Mouse (Mus musculus): ENCODE results near the gene Kcnb1. TPM values are rescaled to one million over a fixed set of nuclear protein-coding genes. Genes with fewer than 3 reads are reported as not detected.

The Kcnb1 gene
- polyA plus RNA-seq, 1 experiment, result 2.5 TPM

DNA sequence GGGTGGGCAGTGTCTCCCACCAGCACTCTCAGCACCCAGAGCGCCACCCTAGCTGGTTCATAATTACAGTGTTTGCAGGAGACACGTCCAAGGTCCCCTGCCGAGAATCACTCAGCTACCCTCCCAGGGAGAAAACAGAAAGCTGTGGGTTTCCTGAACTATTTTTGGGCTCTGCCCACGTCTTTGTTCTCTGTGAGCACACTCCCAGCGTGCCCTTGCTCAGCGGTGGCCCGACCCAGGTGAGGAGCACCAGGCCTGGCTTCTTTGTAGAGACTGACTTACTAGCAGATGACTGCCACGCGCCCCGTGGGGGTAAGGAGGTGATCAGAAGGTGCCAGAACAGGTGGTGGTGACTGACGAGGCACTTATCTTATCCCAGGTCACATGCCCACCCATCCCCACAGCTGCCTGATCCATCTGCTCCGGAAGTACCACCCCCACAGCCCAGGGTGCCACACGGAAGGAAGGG lies 50.1 kb downstream of the Kcnb1 start:
- no peak for DNase-seq (ENCODE audit: low read depth, low spot score)
- WGBS, result 52% methylated on average over 13 of the region's 13 CpGs

DNA sequence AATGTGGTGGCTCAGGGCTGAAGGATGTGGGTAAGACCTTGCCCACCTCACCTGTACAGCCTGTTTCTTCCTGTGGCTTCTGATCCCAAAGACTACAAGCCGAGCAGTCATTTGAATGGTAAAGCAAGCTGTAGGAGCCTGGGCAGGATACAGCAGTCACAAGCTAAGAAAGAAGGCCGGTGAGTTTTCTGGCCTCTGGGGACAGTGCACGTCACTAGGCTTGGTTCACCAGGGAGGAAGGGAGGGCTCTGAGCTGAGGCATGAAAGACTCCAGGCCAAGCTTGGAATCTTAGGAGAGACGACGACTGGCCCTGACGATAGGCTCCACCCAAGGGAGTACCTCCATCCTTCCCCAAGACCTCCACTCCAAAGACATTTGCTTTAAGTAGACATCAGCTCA lies 51.3 kb downstream of the Kcnb1 start:
- 48% methylated on average over 6 of the region's 6 CpGs for WGBS
- no peak for DNase-seq (ENCODE audit: low read depth, low spot score)

DNA sequence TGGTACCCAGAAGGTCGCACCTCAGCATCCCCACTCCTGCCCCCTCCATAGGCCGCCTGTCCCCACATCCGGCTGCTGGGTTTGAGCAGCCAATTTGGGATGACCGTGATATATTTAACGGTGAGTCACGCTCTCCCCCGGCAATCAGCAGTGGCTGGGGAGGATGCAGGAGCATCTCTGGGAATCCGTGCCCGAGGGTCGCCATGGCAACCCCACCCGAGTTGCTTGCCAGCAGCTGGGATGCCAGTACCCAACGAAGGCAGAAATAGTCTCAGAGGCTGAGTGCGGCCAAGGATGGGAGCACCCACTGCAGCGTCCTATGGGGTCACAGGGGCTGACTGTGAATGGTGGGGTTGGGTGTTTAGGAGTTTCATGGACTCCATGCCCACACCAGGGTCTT lies 53.0 kb downstream of the Kcnb1 start:
- DNase-seq (ENCODE audit: low read depth, low spot score), result no peak
- 71% methylated on average over 14 of the region's 14 CpGs for WGBS

DNA sequence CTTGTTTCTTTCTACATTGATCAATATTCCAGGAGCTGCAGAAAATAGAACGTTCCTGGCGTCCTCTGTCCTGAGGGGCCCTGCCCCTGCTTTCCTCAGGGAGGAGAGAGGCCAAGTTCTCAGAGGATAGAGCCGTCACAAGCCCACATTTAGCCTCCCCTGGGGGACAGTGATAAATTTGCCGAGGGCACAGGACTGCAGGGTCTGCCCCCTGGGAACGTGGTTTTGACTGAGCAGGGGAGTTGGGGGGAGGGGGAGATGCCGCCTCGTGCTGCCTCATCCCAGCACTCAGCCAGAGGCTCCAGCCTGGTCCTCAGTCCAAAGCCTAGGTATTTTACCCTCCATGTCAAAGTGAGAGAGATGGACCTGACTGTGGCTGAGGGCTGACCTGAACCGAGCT lies 57.9 kb downstream of the Kcnb1 start:
- DNase-seq (ENCODE audit: low read depth, low spot score), result no peak
- 51% methylated on average over 8 of the region's 8 CpGs for WGBS

DNA sequence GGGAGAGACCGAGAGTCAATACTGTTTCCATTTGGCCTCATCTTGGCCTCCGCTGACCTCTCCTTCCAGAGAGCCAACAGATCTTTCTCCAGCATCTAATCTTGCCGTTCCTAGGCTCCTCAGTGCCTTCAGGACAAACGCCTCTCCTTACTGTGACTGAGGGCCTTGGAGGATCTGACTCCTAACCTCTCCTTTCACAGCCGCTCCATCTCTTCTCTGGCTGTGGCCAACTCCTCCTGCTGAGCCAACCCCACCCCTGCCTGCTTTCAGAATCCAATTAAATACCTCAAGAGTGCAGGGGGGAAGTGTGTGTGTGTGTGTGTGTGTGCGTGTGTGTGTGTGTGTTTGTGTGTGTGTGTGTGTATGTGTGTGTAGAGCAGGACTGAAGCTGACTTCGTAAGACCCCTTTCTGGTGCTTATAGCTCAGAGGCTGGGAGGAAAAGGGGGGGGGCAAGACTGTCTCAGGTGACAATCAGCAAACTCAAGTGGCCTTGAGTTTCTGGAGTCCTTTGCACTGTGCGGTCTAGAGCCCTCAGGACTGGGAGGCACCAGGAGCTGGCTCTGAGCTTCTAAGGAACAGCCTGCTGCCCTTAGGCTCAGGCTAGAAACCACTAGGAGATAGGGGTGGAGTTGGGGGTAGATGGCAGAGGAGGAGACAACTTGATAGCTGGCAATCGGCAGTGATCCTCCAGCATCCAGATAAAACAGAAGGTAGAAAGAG lies 59.7 kb downstream of the Kcnb1 start:
- WGBS, result 34% methylated on average over 9 of the region's 9 CpGs
- no peak for DNase-seq (ENCODE audit: low read depth, low spot score)

DNA sequence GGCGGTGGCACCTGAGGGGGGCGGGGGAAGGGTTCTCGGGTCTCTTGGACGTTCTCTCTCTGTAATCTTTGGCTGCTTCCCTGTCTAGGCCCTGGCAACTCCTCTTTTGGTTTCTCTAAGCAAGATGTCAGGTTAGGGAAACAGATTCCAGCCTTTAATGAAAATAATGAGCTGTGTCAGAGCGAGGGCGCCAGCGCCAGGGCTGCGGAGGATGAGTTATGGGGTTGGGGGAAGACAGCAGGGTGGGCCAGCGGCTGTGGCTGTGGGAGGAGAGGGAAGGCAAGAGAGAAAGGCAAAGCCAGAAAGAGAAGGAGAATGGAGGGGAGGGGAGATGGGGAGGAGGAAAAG lies 60.4 kb downstream of the Kcnb1 start:
- no peak for DNase-seq (ENCODE audit: low read depth, low spot score)
- 22% methylated on average over 9 of the region's 9 CpGs for WGBS

DNA sequence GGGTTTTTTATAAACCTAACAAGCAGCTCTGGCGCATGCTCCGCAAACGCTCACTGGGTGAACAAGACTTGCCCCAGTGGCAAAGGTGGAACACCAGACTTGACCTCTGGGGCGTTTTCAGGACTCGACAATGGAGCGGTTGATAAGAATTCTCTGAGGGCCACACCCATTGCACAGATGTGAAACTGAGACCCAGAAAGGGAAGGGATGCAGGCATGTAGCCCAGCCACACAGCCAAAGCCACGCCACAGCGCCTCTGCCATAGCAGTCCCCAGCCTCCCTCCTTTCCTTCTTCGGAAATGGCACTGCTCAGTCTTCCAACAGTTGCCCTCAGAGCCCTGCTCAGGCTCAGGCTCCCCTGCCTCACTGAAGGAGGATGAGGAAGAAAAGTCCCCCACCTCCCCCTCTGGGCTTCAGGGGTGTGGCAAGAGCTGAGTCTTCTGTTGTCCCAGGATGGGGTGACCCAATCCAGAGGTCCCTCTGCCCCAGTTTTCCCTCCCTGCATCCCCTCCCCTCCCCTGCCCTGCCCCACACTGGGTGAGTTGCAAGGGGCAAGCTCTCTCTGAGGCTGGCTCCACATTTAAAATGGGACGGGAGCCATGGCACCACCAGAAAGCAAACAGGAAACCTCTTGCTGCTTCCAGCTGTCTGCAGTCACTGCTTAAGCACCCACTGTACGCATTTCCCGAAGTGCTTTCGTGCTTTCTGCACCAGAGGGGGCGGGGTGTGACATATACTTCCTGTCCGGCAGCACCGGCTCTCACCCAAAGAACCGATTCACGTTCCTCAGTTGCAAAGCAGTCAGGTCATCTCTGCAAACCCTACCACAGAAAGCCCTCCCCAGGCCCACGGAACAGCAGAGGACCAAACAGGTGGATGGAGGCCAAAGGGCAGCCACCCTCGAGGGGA lies 61.0 kb downstream of the Kcnb1 start:
- DNase-seq (ENCODE audit: low read depth, low spot score), result no peak
- WGBS, result 17% methylated on average over 20 of the region's 20 CpGs

DNA sequence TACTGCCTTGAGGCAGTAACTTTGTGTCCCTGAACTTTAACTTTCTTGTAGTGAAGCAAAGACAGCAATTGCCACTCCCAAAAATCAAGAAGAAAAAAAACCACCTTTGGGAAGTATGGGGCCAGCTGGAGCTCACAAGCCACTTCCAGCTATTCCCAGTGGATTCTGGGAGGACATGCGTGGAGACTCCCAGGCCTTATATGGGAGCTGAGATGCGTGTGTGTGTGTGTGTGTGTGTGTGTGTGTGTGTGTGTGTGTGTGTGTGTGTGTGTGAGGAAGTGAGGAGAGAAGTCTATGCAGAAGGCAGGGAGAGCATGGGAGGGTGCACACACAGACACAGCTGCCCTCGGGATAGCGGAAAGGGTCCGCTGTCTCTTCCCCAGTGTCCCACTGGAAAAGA lies 62.6 kb downstream of the Kcnb1 start:
- DNase-seq (ENCODE audit: low read depth, low spot score), result no peak
- WGBS, result 55% methylated on average over 5 of the region's 5 CpGs

DNA sequence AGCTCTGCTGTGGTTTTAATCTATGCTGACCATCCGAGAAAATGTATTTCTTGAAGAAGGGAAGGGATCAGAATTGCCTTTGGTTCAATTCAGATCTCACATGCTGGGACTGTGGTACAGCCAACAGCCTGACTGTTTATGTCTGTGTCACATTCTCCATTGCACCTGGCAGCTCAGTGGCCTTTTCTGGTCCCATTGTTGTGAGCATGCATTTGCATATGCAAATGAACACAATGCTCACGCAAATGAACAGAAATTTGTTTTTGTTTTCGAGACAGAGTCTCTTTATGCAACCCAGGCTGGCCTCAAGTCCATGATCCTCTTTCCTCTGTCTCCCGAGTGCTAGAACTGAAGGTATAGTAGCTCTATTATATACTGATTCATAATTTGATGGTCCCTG lies 64.2 kb downstream of the Kcnb1 start:
- 63% methylated on average over 4 of the region's 4 CpGs for WGBS
- no peak for DNase-seq (ENCODE audit: low read depth, low spot score)

DNA sequence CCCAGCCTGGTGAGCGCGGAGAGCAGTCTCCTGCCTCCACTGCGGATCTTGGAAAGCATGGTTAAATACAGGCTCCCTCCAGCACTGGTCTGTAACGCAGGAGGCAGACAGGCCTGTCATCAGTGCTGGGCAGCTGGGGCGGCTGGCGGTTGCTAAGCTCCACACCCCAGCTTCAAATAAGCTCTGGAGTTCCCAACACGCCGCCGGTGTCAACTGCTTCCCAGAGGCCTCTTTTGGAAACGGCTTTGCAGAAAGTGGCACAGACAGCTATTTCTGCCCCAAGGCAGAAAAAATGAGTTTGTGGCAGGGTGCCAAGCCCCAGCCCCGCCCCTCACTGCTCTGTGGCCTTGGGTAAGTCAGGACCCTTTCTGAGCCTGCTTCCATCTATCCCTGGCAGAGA lies 66.0 kb downstream of the Kcnb1 start:
- DNase-seq (ENCODE audit: low read depth, low spot score), result no peak
- 39% methylated on average over 11 of the region's 11 CpGs for WGBS

DNA sequence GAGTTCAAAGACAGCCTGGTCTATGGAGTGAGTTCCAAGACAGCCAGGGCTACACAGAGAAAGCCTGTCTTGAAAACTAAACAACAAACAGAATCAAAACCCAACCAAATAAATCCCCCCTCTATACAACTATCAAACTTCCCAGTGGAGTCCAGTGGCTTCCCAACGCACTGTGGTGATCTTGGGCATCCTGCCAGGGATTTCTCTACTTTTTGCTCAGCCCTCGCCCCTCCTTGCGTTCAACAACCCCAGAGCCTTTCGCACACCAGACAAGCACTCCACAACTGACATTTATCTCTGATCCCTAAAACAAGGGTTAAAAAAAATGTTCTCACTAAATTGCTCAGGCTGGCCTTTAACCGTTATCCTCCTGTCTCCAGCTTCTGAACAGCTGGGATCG lies 67.2 kb downstream of the Kcnb1 start:
- WGBS, result 67% methylated on average over 6 of the region's 6 CpGs
- no peak for DNase-seq (ENCODE audit: low read depth, low spot score)

DNA sequence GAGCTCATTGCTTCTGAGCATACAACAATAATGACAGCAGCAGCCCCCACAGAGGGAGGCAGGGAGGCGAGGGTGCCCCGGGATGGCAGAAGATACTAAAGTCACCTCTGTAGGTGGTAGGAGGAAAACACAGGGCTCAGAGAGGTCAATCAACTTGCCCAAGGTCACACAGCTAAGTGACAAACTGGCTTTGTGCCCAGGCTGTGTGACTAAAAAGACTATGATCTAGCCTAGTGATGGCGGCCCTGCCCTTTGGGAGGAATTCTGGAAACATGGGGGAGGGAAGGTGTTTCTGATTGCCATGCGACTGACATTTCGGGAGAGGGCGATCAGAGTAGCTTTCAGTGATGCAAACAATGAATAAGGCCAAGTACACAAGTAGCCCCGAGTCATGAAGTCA lies 68.0 kb downstream of the Kcnb1 start:
- no peak for DNase-seq (ENCODE audit: low read depth, low spot score)
- WGBS, result 71% methylated on average over 7 of the region's 7 CpGs

DNA sequence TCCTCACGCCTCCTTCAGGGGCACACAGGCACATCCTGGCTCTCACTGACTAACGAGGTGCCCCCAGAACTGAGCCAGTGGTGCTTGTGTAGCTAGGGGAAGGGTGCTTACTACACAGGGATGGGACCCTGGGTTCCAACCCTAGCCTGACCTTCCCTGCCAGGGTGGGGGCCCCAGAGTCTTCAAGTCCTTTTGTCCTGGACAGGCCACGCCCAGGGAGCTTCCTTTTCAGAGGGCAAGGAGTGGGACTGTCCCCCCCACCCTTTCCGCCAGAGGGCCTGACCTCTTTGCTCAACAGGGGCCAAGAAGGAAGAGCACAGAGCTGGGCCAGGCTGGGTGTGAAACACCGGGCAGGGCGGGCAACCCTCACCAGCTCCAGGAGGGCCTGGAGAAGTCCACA lies 68.7 kb downstream of the Kcnb1 start:
- WGBS, result 53% methylated on average over 6 of the region's 6 CpGs
- no peak for DNase-seq (ENCODE audit: low read depth, low spot score)

DNA sequence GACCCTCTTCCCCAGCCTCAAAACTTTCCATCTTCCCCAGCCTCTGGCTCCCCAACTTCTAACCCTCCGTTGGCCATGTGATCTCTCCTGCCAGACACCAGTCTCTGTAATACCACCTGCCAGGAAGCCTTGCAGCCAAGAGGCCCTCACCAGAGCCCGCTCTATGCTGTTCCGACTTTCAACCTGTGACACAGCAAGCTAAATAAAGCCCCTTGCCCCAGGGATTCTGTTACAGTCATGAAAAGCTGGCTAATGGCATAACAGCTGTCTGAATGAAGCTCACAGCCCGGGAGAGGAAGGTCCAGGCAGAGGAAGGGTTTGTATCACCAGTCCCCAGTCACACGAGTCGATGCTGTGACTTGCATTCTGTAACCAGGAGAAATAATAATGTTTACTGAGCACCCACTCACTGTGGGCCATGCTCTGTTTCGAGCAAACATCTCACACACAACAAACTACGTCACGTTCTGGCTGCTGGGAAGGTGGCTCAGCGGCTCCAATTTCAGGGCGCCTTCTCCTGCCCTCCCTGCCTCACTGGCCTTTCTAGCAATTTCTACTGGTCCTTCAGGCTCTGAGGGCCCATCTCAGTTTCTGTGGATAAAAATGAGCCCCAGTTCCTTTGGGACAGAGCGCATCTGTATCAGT lies 69.6 kb downstream of the Kcnb1 start:
- WGBS, result 68% methylated on average over 12 of the region's 12 CpGs

DNA sequence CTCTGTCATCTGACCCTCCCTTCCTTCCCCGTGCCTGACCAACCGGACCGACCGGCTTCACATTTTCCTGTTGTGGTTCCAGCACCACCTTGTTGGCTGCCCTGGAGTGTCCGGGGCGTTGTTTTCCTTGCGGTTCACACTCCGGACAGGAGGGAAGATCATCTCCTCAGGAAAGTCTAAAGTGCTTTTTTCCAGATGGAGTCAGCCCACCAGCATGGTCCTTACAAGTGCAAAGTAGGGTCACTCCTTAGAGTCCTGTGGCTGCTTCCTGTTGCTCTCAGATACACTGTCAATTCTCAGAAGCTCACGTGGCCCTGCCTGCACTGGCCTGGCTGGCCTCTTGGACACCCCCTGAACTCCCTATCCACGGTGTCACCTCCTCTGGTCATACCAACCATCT lies 71.9 kb downstream of the Kcnb1 start:
- no peak for DNase-seq (ENCODE audit: low read depth, low spot score)
- 39% methylated on average over 10 of the region's 10 CpGs for WGBS

More for the DNA sequence above, 69.6 kb downstream of the Kcnb1 start:
- no peak for DNase-seq (ENCODE audit: low read depth, low spot score)

DNA sequence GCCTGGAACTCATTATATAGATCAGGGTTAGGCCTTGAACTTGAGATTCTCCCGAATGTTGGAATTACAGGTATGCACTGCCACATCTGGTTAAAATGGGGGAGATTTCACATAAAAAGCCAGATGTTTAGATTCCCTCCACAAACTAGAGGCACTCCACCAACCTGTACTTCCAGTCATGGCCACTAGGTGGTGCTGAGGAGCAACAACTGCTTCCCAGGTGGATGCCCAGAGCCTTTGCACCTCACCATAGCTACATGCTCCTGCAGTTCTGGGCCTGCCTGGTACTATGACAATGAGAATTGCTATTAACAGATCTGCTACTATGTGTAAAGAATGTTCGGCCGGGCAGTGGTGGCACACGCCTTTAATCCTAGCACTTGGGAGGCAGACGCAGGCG lies 77.2 kb downstream of the Kcnb1 start:
- 45% methylated on average over 6 of the region's 6 CpGs for whole genome bisulfite sequencing
- peak; percentile 45 for DNase-seq (ENCODE audit: low read depth, low spot score)

DNA sequence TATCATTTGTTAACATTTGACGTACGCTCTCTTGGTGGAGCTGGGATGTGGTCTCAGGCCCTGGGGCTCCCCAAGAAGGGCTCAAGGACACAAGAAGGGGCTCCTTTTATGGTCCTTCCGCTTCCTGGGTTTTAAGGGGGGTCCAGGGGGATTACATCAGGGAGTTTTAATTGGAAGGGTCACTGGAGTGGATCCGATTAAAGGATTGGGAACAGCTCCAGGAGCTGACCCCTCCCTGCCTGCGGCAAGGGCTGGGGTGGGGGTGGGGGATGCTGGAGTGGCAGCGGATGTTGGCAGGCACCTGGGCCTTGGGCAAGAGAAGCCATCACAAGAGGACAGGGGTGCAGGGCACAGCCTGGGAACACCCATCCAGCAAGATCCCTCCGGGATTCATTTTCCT lies 77.7 kb downstream of the Kcnb1 start:
- WGBS, result 57% methylated on average over 7 of the region's 7 CpGs
- DNase-seq (ENCODE audit: low read depth, low spot score), result no peak

DNA sequence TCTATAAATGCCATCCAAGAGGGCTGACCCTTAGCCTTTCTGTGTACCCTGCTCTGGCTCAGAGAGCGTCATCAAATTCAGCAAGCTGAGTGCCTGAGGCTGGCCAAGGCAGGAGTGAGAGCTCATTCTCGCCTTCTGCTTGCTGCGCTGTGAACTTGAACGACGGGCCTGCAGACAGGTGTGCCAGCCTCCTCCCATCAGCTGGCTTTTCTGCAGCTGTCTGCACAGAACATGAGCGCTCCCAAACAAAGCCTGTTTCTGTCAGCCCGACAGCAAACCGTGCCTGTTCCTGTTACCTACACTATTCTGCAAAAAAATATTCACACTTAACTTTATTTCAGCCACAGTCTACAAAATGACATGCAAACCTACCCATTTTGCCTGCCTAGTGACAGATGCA lies 80.4 kb downstream of the Kcnb1 start:
- 74% methylated on average over 8 of the region's 8 CpGs for WGBS
- DNase-seq (ENCODE audit: low read depth, low spot score), result no peak

DNA sequence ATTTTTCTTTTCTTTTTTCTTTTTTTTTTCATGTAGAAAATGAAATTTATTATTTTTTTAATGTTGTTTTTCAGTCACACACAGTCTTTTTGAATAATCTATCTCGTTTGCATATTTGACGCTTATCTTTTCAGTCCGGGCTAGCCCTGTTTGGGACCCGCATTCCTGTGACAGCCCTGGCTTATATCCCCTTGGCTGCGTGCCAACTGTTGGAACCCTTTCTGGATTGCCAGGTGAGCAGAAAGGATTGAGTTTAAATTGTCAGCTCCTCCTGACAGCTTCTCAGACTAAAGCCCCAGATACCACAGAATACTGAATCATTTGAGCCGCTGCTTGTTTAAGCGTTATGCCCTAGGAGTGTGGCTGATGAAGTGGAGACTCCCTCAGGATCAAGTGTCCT lies 86.4 kb downstream of the Kcnb1 start:
- 45% methylated on average over 7 of the region's 7 CpGs for WGBS
- no peak for DNase-seq (ENCODE audit: low read depth, low spot score)

DNA sequence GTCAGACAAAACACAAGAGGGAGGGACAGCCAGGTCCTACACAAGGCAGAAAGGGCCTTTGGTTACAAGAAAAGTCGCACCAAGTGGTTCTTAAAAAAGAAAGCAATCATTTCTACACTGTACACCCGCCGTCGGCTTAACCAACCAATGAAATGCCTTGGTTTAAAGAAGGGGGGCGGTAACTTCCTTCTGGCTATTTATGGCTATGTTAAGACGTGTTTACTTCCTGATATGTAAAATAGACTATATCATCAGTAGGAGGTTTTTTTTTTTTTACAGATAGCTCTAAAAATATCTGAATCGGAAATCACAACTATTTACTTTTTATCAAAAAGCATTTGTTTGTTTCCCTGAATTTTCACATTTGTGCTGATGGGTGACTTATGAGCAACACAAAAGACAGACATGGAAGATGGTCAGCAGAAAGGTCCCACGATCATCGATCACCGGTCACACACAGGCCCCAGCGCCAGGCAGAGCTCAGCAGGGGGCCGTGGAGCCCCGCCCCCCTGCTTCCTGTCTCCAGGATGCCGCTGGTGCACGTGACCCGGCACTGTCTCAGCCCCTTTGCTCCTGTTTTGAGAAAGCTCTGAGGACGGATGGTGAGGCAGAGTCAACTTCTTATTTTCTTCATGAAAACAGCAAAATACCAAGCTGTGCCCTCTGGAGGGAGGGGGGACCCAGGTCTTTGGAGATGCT lies 88.1 kb downstream of the Kcnb1 start:
- 54% methylated on average over 17 of the region's 17 CpGs for WGBS
- no peak for DNase-seq (ENCODE audit: low read depth, low spot score)

Measured in large intestine, adult 2 months (tissue).